Mouse (Mus musculus) urinary bladder, adult 2 months (tissue): ENCODE data around the gene Tsr2. TPM values are rescaled to one million over a fixed set of nuclear protein-coding genes. Genes with fewer than 3 reads are reported as not detected.
A peak's percentile ranks its signal among the peaks of the same experiment; 100 is the strongest.

ENCODE experiments used
- DNase-seq: peaks from one replicate; pipeline ENCODE4 v3.0.0; 2022; ENCODE audit warnings: low spot score
- polyA plus RNA-seq: library from polyadenylated mRNA; depleted of rRNA; stranded (reverse); fragments of >200 nt; gene quantifications from 2 replicates; pipeline ENCODE4 v1.2.3, GENCODE M21; 2012; rRNA removed

Tsr2 gene
- polyA plus RNA-seq, 1 experiment: 25.0 TPM

- peak; percentile 59 for DNase-seq
Observed at GRCm38 (mm10) chrX:151046777-151047430, 49.4 kb downstream of the Tsr2 start.

GRCm38 (mm10) chrX:151046321-151046720 is 50.0 kb downstream of the Tsr2 start:
- DNase-seq: no peak

GRCm38 (mm10) chrX:151045850-151046249 is 50.5 kb downstream of the Tsr2 start, which contains the start of gene Fgd1:
TSS of gene Fgd1 (plus strand) at chrX:151046150.
- DNase-seq: no peak

GRCm38 (mm10) chrX:151041223-151041622 is 55.1 kb downstream of the Tsr2 start:
- DNase-seq: no peak

Other genes with a start within 250 kb of the Tsr2 start
- gene Gnl3l, start 79.2 kb downstream of the Tsr2 start, polyA plus RNA-seq: 16.9 and 19.6 TPM in 2 replicates
- gene Fgd1, start 50.4 kb downstream of the Tsr2 start, polyA plus RNA-seq: 8.5 and 11.5 TPM in 2 replicates
- 0.50 and 0.57 TPM in 2 replicates for gene Wnk3, start 101.5 kb upstream of the Tsr2 start, polyA plus RNA-seq
- gene Fam120c, start 247.6 kb upstream of the Tsr2 start, polyA plus RNA-seq: 3.6 and 4.5 TPM in 2 replicates